Mouse (Mus musculus): ENCODE results near the gene Ddah1.

Gene Ddah1

GRCm38 (mm10) chr3:145941971-145942370 lies 183.5 kb downstream of the Ddah1 start:
- DNase-seq (ENCODE audit: extremely low read depth, low read depth) = peak; percentile 84

Data from MEL-GATA-1-ER (cell line).